Mouse (Mus musculus): ENCODE data around the gene Fkbp9. TPM values are rescaled to one million over a fixed set of nuclear protein-coding genes. Genes with fewer than 3 reads are reported as not detected.

Gene Fkbp9
- total and polyA plus RNA-seq, 2 experiments from 2014 or later: 33.8 to 47.8 TPM

DNA sequence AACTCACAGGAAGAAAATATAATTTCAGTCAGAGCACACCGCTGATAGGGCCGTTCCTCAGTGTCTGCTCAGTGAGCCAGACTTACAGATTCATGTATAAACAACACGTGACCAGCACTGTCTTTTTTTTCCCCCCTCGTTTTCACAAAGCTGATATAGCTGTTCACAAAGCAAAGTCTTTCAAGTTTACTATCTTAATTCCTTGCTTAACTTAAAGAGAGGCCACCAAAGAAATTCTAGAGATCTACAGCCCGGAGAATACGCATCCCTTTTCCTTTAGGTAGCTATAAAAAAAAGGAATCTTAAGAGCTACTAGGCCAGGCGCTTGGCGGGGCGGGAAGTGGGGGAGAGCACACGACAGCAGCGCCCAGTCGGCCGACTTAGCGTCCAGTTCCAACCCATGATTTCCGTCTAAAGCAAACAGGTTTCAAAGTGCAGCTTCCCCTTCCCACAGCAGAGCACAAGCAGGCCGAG is 35.2 kb upstream of the Fkbp9 start:
- Histone ChIP-seq H3K9me3 (ENCODE audit: low read length) (no peaks in the 10 kb centered on the region), H3K27me3 (ENCODE audit: insufficient read depth, low read length) (no peaks in the 10 kb centered on the region), H3K4me1 (ENCODE audit: insufficient read depth) (peaks cover 19% of the 10 kb centered on the region), H3K4me3 (ENCODE audit: low read depth, low read length) (peak overlapping the region; percentile 99), H3K4me2 (ENCODE audit: low read depth) (peak overlapping the region; percentile 59), H3K9ac (peak overlapping the region; percentile 97), H3K36me3 (ENCODE audit: insufficient read depth) (no peaks in the 10 kb centered on the region), H3K27ac (ENCODE audit: low read depth, low read length) (peak overlapping the region; percentile 99)
- WGBS: under 1% methylated on average over 16 of the region's 16 CpGs
- DNase-seq (peak; percentile 58), ATAC-seq (peak; percentile 15)
- TF ChIP-seq CTCF (IDR thresholded peaks at IDR 0.05; ENCODE audit: low read depth): no peak

DNA sequence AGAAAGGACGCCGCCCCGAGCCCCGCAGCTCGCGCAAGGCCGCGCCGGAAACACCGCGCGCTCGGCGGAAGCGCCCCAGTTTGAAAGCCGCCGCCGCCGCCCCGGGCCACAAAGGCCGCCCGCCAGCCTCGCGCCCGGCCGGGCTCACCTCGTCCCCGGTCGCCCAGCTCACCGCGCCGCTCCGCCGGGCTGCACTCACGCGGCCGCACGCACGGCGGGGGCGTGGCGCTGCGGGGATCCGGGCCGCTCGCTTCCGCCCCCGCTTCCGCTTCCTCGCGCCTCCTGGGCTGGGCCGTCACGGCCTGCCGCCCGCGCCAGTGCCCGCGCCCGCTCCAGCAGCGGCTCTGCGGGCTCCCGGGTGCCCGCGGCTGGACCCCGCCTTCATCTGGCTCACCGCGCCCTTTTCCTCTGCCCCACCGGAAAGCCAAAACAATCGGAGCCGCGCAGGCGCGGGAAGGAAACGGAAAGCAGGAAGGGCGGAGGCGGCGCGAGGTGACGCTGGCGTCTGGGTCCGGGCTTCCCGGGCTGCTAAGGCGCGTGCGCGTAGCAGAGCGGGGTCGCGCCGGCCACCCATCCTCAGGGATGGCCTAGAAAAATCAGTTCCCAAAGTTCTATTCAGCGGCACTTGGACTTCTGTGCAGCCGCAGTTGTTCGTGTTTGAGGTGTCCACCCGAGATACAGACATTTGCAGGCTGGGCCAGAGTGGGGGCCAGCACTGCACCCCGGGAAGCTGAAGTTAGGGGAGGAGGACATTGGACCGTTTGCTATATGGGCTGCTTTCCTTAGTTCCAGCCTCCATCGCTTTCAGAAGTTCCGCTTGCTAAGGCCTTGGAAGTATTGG is 34.3 kb upstream of the Fkbp9 start, which contains the start of gene Kbtbd2:
Kbtbd2 (minus strand) TSS at position 503 of the 841 bp plus-strand sequence.
- Histone ChIP-seq H3K9ac (peak within 1 kb of the TSS; percentile 97), H3K27me3 (ENCODE audit: insufficient read depth, low read length) (no peaks in the 10 kb centered on the region), H3K36me3 (ENCODE audit: insufficient read depth) (no peaks in the 10 kb centered on the region), H3K27ac (ENCODE audit: low read depth, low read length) (peak within 1 kb of the TSS; percentile 99), H3K9me3 (ENCODE audit: low read length) (no peaks in the 10 kb centered on the region), H3K4me2 (ENCODE audit: low read depth) (peak within 1 kb of the TSS; percentile 59), H3K4me3 (ENCODE audit: low read depth, low read length) (peak within 1 kb of the TSS; percentile 99), H3K4me1 (ENCODE audit: insufficient read depth) (peaks cover 19% of the 10 kb centered on the region)
- ATAC-seq (peak; percentile 96), DNase-seq (peak; percentile 95)
- WGBS: 4% methylated on average over 85 of the region's 98 CpGs
- TF ChIP-seq CTCF (IDR thresholded peaks at IDR 0.05; ENCODE audit: low read depth): no peak

DNA sequence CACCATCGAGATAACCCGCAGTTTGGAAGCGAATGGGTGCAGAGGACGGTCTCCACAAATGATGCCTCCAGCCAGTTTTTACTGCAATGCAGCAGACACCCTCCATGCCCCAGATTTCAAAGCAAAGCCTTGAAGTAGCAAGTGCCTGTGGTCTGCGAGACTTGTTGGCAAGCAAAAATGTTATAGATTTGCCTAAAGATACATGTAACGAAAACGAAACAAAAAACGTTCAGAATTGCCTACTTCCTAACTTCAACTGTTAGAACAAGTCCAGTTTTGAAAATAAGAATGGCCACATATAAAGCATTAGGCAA is 33.8 kb upstream of the Fkbp9 start:
- Histone ChIP-seq H3K4me2 (ENCODE audit: low read depth) (peak overlapping the region; percentile 59), H3K27me3 (ENCODE audit: insufficient read depth, low read length) (no peaks in the 10 kb centered on the region), H3K9me3 (ENCODE audit: low read length) (no peaks in the 10 kb centered on the region), H3K4me1 (ENCODE audit: insufficient read depth) (peaks cover 19% of the 10 kb centered on the region), H3K9ac (peak overlapping the region; percentile 97), H3K27ac (ENCODE audit: low read depth, low read length) (peak overlapping the region; percentile 99), H3K4me3 (ENCODE audit: low read depth, low read length) (peak overlapping the region; percentile 99), H3K36me3 (ENCODE audit: insufficient read depth) (no peaks in the 10 kb centered on the region)
- TF ChIP-seq CTCF (IDR thresholded peaks at IDR 0.05; ENCODE audit: low read depth): no peak
- WGBS: 20% methylated on average over 8 of the region's 8 CpGs
- no peak for DNase-seq
- ATAC-seq: no peak

DNA sequence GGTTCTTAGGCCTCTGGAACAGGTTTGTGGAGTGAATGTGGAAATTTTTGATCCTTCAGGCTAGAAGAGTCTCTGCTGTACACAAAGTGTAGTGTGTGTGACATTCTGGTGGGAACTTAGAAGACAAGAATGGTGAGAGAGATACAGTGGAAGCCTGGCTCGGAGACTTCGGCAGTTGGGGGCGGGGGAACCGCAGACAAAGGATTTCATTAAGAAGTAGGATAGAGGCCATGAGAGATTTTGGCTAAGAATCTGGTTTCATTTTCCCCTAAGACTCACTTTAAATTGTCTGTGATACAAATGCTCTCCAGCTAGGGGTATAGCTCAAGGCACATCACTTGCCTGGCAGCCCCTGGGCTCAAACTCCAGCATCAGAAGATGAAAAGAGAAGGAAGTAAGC is 26.8 kb upstream of the Fkbp9 start:
- DNase-seq (no peak), ATAC-seq (no peak)
- H3K4me2 ChIP-seq (ENCODE audit: low read depth): no peak overlapping the region
- H3K4me1 ChIP-seq (ENCODE audit: insufficient read depth): no peaks in the 10 kb centered on the region
- TF ChIP-seq CTCF (IDR thresholded peaks at IDR 0.05; ENCODE audit: low read depth): no peak
- H3K36me3 ChIP-seq (ENCODE audit: insufficient read depth): no peaks in the 10 kb centered on the region
- H3K27me3 ChIP-seq (ENCODE audit: insufficient read depth, low read length): no peaks in the 10 kb centered on the region
- H3K9me3 ChIP-seq (ENCODE audit: low read length): no peaks in the 10 kb centered on the region
- H3K27ac ChIP-seq (ENCODE audit: low read depth, low read length): no peak overlapping the region
- H3K4me3 ChIP-seq (ENCODE audit: low read depth, low read length): no peak overlapping the region
- WGBS: 74% methylated on average over 4 of the region's 4 CpGs
- H3K9ac ChIP-seq: no peak overlapping the region

DNA sequence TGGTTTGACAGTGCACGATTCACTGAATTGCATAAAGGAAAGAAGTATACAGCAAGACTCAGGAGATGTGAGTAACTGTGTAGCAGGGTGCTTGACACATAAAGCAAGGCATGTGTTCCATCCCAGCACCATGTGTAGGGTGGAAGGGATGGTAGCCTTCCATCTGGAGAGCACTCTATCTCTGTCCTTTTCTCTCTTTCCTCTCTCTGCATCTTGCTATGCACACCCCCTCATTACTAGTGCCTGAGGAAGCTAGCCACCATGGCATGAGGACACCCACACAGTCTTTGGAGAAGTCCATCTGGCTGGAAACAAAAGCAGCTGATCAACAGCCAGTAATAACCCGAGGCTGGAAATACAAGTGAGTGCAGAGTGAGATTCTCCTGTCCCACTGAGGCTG is 25.7 kb upstream of the Fkbp9 start:
- WGBS: 71% methylated on average over 2 of the region's 2 CpGs
- Histone ChIP-seq H3K4me1 (ENCODE audit: insufficient read depth) (no peaks in the 10 kb centered on the region), H3K4me2 (ENCODE audit: low read depth) (no peak overlapping the region), H3K9me3 (ENCODE audit: low read length) (no peaks in the 10 kb centered on the region), H3K9ac (no peak overlapping the region), H3K27ac (ENCODE audit: low read depth, low read length) (no peak overlapping the region), H3K27me3 (ENCODE audit: insufficient read depth, low read length) (no peaks in the 10 kb centered on the region), H3K4me3 (ENCODE audit: low read depth, low read length) (no peak overlapping the region), H3K36me3 (ENCODE audit: insufficient read depth) (no peaks in the 10 kb centered on the region)
- TF ChIP-seq CTCF (IDR thresholded peaks at IDR 0.05; ENCODE audit: low read depth): no peak
- no peak for DNase-seq
- ATAC-seq: no peak

DNA sequence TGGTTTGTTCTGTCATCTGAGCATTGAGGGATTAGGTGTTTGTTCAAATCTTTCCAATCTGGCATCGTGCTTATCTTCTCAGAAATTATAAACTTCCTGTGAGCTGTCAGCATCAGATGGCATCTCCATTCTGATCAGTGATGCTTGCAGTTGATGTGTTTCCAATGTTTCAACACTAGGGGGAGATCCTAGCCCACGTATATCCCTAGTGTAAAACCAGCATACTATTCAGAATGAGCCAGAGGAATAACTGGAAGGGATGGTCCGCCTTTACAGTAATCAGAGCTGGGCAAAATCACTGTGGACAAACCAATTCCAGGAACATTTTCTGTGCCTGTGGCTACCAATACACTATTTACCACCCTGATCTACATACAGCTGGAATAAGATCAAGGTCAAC is 23.2 kb upstream of the Fkbp9 start:
- H3K36me3 ChIP-seq (ENCODE audit: insufficient read depth): no peaks in the 10 kb centered on the region
- peak; percentile 94 for TF ChIP-seq CTCF (IDR thresholded peaks at IDR 0.05; ENCODE audit: low read depth)
- DNase-seq (peak; percentile 81), ATAC-seq (peak; percentile 94)
- no peaks in the 10 kb centered on the region for H3K27me3 ChIP-seq (ENCODE audit: insufficient read depth, low read length)
- no peak overlapping the region for H3K27ac ChIP-seq (ENCODE audit: low read depth, low read length)
- H3K4me3 ChIP-seq (ENCODE audit: low read depth, low read length): no peak overlapping the region
- WGBS: 6% methylated on average over 3 of the region's 3 CpGs
- no peaks in the 10 kb centered on the region for H3K4me1 ChIP-seq (ENCODE audit: insufficient read depth)
- no peak overlapping the region for H3K9ac ChIP-seq
- no peak overlapping the region for H3K4me2 ChIP-seq (ENCODE audit: low read depth)
- H3K9me3 ChIP-seq (ENCODE audit: low read length): no peaks in the 10 kb centered on the region

DNA sequence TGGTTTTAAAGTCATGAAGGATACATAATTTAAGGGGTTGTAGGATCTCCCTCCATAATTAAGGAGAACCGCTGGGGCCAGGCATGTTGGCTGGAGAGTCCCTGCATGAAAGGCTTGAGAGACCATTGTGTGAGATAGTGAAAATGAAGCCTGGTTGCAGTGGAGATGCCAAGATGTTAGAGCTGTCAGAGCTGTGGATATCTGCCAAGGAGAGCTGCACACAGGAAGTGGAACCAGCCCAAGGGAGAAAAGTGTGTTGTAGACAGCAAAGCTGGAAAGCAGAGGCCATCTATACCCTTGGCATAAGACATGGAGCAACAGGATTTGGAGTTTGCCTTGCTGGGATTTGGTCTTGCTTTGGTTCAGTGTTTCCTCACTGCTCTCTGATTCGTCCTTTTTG is 18.5 kb upstream of the Fkbp9 start:
- DNase-seq: peak; percentile 47
- ATAC-seq: peak; percentile 36; the same call in 1 of the 2 replicates
- no peak overlapping the region for H3K4me3 ChIP-seq (ENCODE audit: low read depth, low read length)
- no peak overlapping the region for H3K27ac ChIP-seq (ENCODE audit: low read depth, low read length)
- H3K36me3 ChIP-seq (ENCODE audit: insufficient read depth): no peaks in the 10 kb centered on the region
- no peak for TF ChIP-seq CTCF (IDR thresholded peaks at IDR 0.05; ENCODE audit: low read depth)
- H3K9ac ChIP-seq: no peak overlapping the region
- H3K9me3 ChIP-seq (ENCODE audit: low read length): no peaks in the 10 kb centered on the region
- no peak overlapping the region for H3K4me2 ChIP-seq (ENCODE audit: low read depth)
- no peaks in the 10 kb centered on the region for H3K27me3 ChIP-seq (ENCODE audit: insufficient read depth, low read length)
- 32% methylated on average over 2 of the region's 2 CpGs for WGBS
- H3K4me1 ChIP-seq (ENCODE audit: insufficient read depth): no peaks in the 10 kb centered on the region

Measured in forebrain, postnatal 0 days (tissue).